Mouse (Mus musculus): ENCODE measurements at regions not wholly inside any gene's neighbourhood (a gene's known extent, or its start where the extent isn't known, plus 50 kb on each side); places are given as distances from the start of the nearest gene placed in this dataset.
A peak's percentile ranks its signal among the peaks of the same experiment; 100 is the strongest.

DNA sequence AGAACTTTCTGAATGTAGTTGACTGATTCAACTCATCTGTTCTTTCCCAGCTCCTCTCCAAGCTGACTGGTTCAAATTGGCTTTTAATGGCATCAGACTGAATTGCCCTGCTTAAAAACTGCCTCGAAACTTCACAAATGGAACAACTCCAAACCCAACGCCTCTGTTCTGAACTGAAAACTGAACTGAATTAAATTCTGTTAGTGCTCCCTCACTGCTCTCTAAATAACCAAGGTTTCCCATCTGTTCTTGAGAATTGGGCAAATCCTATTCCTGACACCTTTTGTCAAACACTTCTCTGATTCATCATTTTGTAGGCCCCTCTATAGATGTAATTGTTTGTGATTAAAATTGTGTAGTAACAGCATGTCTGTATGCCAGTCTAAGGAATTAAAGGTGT is 932.2 kb upstream of the B3galt2 start:
- 83% methylated on average over 2 of the region's 2 CpGs for WGBS
- Histone ChIP-seq H3K27ac (ENCODE audit: low read depth, low read length) (no peak overlapping the region), H3K9ac (ENCODE audit: low read length) (no peak overlapping the region), H3K4me3 (ENCODE audit: low read depth, low read length) (no peak overlapping the region), H3K27me3 (ENCODE audit: control insufficient read depth, insufficient read depth, low read length) (no peaks in the 10 kb centered on the region), H3K4me2 (ENCODE audit: low read depth, low read length, severe bottlenecking) (no peak overlapping the region), H3K4me1 (replicated peaks; ENCODE audit: control insufficient read depth, insufficient read depth, low read length) (no peaks in the 10 kb centered on the region), H3K36me3 (ENCODE audit: control insufficient read depth, insufficient read depth, low read length) (no peaks in the 10 kb centered on the region), H3K9me3 (ENCODE audit: control insufficient read depth, low read length) (no peaks in the 10 kb centered on the region)
- no peak for ATAC-seq (replicated peaks; ENCODE audit: low FRiP score)
- no peak for DNase-seq (ENCODE audit: low spot score)

DNA sequence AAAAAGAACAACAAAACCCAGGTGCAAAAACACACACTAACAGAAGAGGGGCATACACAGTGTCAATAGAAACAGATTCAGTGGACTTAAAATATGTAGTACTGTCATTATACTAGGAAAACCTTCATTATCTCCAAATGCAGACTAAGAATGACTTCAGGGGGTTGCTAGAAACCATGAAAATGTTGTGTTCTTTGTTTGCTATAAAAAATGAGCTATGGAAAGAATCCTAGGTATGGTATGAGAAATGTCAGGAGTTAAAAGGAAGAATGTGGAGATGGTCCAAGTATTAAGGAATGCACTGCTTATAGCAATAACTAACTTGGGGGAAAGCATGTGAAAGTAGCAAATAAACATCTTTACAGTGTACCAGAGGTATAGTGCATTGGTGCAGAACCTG is 910.2 kb upstream of the B3galt2 start:
- no peak overlapping the region for H3K9ac ChIP-seq (ENCODE audit: low read length)
- no peaks in the 10 kb centered on the region for H3K9me3 ChIP-seq (ENCODE audit: control insufficient read depth, low read length)
- DNase-seq (ENCODE audit: low spot score), result no peak
- no peaks in the 10 kb centered on the region for H3K27me3 ChIP-seq (ENCODE audit: control insufficient read depth, insufficient read depth, low read length)
- no peaks in the 10 kb centered on the region for H3K4me1 ChIP-seq (replicated peaks; ENCODE audit: control insufficient read depth, insufficient read depth, low read length)
- H3K4me2 ChIP-seq (ENCODE audit: low read depth, low read length, severe bottlenecking), result no peak overlapping the region
- H3K27ac ChIP-seq (ENCODE audit: low read depth, low read length), result no peak overlapping the region
- no peaks in the 10 kb centered on the region for H3K36me3 ChIP-seq (ENCODE audit: control insufficient read depth, insufficient read depth, low read length)
- ATAC-seq (replicated peaks; ENCODE audit: low FRiP score), result no peak
- H3K4me3 ChIP-seq (ENCODE audit: low read depth, low read length), result no peak overlapping the region

DNA sequence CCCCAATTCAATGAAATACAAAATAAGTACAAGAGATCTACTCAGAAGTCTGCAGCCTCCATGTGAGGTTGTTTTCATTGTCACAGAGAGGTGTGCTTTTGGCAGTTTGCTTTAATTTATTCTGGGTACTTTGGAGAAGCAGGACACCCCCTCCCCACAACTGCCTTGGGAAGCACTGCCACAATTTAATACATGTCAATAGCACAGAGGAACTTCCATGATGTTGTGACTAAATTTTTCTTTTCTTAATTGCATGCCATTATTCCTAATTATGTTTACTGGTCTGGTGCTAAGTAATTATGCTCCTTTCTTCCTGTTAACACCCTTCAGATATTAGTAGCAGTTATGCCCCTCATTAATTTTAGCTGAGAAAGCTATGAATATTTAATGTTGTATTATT is 906.4 kb upstream of the B3galt2 start:
- Histone ChIP-seq H3K4me2 (ENCODE audit: low read depth, low read length, severe bottlenecking) (no peak overlapping the region), H3K36me3 (ENCODE audit: control insufficient read depth, insufficient read depth, low read length) (no peaks in the 10 kb centered on the region), H3K9me3 (ENCODE audit: control insufficient read depth, low read length) (no peaks in the 10 kb centered on the region), H3K4me1 (replicated peaks; ENCODE audit: control insufficient read depth, insufficient read depth, low read length) (no peaks in the 10 kb centered on the region), H3K4me3 (ENCODE audit: low read depth, low read length) (no peak overlapping the region), H3K27ac (ENCODE audit: low read depth, low read length) (no peak overlapping the region), H3K27me3 (ENCODE audit: control insufficient read depth, insufficient read depth, low read length) (no peaks in the 10 kb centered on the region), H3K9ac (ENCODE audit: low read length) (no peak overlapping the region)
- ATAC-seq (replicated peaks; ENCODE audit: low FRiP score), result peak; percentile 78
- no peak for DNase-seq (ENCODE audit: low spot score)

DNA sequence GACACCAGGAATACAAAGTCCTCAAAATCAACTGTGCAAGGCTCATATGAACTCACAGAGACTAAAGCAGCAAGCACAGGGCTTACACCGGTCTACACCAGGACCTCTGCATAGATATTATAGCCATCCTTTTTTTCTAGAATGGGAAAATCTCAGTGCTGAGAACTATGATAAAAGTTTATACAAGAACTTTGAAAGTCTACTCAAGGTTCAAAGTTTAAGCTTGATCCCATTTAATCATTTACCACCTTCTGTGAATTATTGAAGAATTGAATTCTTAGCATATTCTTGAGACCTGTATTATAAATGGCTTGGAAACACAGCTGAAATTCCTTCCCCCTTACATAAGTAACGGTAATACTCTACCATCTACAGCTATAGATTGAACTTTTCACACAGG is 902.1 kb upstream of the B3galt2 start:
- H3K4me1 ChIP-seq (replicated peaks; ENCODE audit: control insufficient read depth, insufficient read depth, low read length), result no peaks in the 10 kb centered on the region

DNA sequence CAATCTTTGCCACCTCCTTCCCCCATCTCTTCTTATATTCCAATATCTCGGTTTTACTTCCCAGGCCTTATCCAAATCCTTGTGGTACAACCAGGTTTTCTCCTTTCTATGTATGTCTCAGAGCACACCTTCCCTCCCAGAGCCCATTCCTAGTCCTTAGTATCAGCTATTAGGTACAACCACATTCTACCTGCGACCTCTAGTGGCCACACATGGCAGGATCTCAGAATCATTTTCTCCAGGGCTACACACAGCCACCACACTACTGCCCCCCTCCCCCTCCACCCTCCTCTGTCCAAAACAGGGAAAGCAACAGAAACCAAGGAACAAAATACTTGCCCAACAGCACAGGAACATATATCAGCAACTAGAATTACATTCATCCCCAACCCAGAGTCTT is 898.2 kb upstream of the B3galt2 start:
- ATAC-seq (replicated peaks; ENCODE audit: low FRiP score) (peak; percentile 94), DNase-seq (ENCODE audit: low spot score) (peak; percentile 76)
- Histone ChIP-seq H3K27me3 (ENCODE audit: control insufficient read depth, insufficient read depth, low read length) (no peaks in the 10 kb centered on the region), H3K4me1 (replicated peaks; ENCODE audit: control insufficient read depth, insufficient read depth, low read length) (no peaks in the 10 kb centered on the region), H3K36me3 (ENCODE audit: control insufficient read depth, insufficient read depth, low read length) (no peaks in the 10 kb centered on the region), H3K9me3 (ENCODE audit: control insufficient read depth, low read length) (no peaks in the 10 kb centered on the region), H3K4me2 (ENCODE audit: low read depth, low read length, severe bottlenecking) (no peak overlapping the region), H3K9ac (ENCODE audit: low read length) (no peak overlapping the region), H3K27ac (ENCODE audit: low read depth, low read length) (no peak overlapping the region), H3K4me3 (ENCODE audit: low read depth, low read length) (no peak overlapping the region)
- 3% methylated on average over 2 of the region's 2 CpGs for WGBS

More for the DNA sequence above, 902.1 kb upstream of the B3galt2 start:
- ATAC-seq (replicated peaks; ENCODE audit: low FRiP score) (no peak), DNase-seq (ENCODE audit: low spot score) (no peak)
- H3K9ac ChIP-seq (ENCODE audit: low read length), result no peak overlapping the region
- no peaks in the 10 kb centered on the region for H3K9me3 ChIP-seq (ENCODE audit: control insufficient read depth, low read length)
- no peak overlapping the region for H3K27ac ChIP-seq (ENCODE audit: low read depth, low read length)
- no peaks in the 10 kb centered on the region for H3K36me3 ChIP-seq (ENCODE audit: control insufficient read depth, insufficient read depth, low read length)
- no peaks in the 10 kb centered on the region for H3K27me3 ChIP-seq (ENCODE audit: control insufficient read depth, insufficient read depth, low read length)
- WGBS, result 90% methylated on average over 2 of the region's 2 CpGs
- H3K4me2 ChIP-seq (ENCODE audit: low read depth, low read length, severe bottlenecking), result no peak overlapping the region
- no peak overlapping the region for H3K4me3 ChIP-seq (ENCODE audit: low read depth, low read length)

DNA sequence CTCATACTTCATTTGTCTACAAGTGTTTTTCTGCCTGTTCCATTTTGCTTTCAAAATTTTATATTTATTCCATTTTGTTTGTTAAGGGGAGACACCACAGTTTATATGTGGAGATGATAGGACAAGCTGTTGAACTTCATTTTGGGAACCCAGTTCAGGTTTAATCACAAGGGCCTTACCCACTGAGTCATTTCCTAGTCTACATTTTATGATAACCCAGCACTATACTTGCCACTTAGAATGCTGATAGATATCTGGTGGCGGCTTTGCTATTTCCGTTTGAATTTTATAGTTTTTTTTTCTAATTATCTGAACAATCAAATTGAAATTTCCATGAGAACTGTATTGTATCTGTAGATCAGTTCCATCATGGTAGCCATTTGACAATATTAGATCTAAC is 869.5 kb upstream of the B3galt2 start:
- H3K4me3 ChIP-seq (ENCODE audit: low read depth, low read length), result no peak overlapping the region
- ATAC-seq (replicated peaks; ENCODE audit: low FRiP score), result no peak
- no peaks in the 10 kb centered on the region for H3K4me1 ChIP-seq (replicated peaks; ENCODE audit: control insufficient read depth, insufficient read depth, low read length)
- H3K9ac ChIP-seq (ENCODE audit: low read length), result no peak overlapping the region
- no peak overlapping the region for H3K27ac ChIP-seq (ENCODE audit: low read depth, low read length)
- no peaks in the 10 kb centered on the region for H3K27me3 ChIP-seq (ENCODE audit: control insufficient read depth, insufficient read depth, low read length)
- H3K9me3 ChIP-seq (ENCODE audit: control insufficient read depth, low read length), result no peaks in the 10 kb centered on the region
- WGBS, result 95% methylated on average over 2 of the region's 2 CpGs
- no peaks in the 10 kb centered on the region for H3K36me3 ChIP-seq (ENCODE audit: control insufficient read depth, insufficient read depth, low read length)
- H3K4me2 ChIP-seq (ENCODE audit: low read depth, low read length, severe bottlenecking), result no peak overlapping the region
- no peak for DNase-seq (ENCODE audit: low spot score)

Measured in forebrain, embryonic 11.5 days (tissue).